Mouse (Mus musculus): ENCODE measurements at regions not wholly inside any gene's neighbourhood (a gene's known extent, or its start where the extent isn't known, plus 50 kb on each side); places are given as distances from the start of the nearest gene placed in this dataset.
A peak's percentile ranks its signal among the peaks of the same experiment; 100 is the strongest.
"Not testable (repeated sequence)": the region's sequence is repeated elsewhere in the genome, so short reads cannot be mapped to it uniquely, and the experiment has no call there.

DNA sequence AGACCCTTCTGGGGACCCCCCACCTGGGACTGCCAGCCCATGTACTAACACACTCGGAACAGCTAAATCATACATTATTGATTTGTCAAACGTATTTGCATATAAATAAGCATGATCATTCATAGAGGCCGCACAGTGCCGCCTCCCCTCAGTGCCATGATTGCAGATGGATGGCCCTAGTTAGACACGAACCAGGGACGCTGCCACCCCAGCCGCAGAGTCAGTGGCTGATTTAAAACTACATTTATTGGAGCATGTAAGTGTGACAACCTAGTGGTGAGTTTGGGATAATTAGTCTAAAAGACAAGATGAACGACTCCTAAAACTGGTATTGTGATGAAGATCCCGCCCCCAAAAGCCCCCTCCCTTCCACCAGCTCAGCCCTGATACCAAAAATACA is 138.3 kb upstream of the Top1 start:
- no peak for DNase-seq (ENCODE audit: low spot score in 2 of 2)

DNA sequence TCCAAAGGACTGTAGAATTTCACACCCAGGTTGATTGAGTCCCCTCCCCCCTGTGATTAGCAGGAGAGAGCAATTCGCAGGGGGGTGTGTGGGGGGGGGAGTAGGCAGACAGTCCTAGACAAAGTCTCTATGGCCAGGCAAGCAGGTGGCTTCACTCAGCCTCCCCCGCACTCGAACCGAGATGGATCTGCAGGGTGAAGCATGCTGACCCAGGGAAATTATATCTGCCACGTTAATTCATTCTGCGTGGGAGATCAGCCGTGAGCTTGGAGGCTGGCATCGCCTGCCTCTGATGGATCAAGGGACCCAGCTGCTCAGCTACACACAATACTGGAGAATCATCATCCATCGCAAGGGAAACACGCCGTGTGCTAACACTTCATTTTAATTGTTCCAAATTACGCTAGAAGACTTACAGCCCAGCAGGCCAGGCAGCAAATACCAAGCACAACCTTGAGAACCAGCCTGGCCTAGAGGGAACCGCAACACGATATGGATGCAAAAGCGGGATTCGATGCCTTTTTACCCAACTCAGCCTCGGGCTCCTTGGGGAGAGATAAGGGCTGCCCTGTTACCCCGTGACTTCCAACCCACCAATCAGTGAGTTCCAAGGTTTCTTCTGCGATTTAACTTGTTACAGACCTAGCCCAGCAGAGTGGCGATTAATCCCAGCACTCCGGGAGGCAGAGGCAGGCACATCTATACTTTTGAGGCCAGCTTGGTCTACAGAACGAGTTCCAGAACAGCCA is 137.7 kb upstream of the Top1 start:
- no peak for DNase-seq (ENCODE audit: low spot score in 2 of 2)

DNA sequence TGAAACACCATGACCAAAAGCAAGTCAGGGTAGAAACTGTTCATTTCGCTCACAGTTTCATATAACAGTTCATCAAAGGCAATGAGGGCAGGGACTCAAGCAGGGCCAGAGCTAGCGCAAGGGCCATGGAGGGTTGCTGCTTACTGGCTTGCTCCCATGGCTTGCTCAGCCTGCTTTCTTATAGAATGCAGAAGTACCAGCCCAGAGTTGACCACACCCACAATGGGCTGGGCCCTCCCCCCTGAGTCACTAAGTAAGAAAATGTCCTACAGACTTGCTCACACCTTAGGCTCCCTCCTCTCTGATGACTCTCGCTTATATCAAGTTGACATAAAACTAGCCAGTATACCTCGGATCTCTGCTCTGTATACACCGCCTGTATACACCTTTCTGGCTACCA is 135.5 kb upstream of the Top1 start:
- DNase-seq (ENCODE audit: low spot score in 2 of 2) = no peak

DNA sequence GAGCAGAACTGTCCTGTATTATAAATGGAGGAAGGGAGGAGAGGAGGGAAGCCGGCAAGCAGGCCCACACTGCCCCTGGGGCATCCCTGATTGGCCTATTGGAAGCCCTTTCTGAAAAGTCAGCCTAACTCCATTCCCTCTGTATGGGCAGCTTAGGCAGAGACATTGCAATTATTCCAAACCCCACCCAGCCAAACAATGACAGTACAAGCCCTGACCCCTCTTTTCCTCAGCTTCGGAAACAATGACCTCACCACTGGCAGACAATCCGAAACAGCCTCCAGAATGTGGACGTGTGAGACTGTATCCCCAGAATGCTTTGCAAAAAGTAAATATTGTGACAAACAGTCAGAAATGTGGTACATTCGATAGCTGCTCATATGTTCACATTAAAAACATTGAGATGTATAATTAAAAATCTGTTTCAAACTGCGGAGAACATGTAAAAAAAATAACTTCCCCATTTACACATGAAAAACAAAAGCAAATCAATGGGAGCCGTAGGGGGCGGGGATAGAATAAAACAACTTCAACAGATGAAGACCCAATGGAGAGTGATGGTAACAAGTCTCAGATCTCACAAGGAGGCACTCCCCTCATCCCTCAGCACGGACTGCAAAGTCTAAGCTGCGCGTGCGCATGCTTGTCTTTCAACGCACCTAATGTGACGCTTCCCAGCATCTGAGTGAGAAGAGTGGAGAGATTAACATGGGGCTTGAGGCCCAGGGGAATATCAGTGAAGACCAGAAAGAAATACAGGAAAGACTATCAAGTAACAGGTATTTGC is 134.9 kb upstream of the Top1 start:
- no peak for DNase-seq (ENCODE audit: low spot score in 2 of 2)

DNA sequence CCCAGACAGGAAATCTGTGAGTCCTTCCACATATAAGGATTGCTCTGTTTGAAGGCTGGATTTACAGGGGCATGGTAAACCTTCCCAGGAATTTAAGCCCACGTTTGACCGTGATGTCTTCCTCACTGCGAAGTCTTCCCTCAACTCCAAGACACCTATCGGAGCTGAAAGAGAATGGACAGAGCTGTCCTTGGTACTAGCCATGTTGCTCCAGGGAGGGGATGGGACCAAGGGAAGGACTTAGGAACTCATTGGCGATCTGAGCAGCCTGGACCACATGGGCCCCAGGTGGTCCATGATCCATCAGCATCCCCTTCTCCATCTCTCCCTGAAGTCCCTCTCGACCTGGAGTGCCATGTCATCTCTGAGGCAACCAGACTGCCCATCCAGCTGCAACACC is 130.1 kb upstream of the Top1 start:
- no peak for DNase-seq (ENCODE audit: low spot score in 2 of 2)

DNA sequence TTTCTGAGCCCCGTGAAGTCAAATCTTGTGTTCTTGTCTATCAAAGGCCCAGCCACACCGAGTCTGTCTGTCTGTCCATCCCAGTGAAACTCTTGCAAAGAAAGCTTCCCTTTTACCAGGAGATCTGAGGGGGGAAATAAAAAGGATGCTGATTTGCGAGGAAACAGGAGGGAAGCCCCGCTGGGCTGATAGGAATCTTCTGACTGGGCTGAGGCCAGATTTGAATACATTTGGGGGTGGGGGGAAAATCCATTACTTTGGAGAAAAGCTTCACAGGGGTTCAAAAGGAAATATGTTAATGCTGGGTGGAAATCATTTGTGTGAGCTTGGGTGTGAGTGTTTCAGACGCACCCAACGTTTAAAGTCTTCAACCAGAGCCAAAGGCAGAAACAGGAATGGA is 129.2 kb upstream of the Top1 start:
- DNase-seq (ENCODE audit: low spot score in 2 of 2) = no peak

DNA sequence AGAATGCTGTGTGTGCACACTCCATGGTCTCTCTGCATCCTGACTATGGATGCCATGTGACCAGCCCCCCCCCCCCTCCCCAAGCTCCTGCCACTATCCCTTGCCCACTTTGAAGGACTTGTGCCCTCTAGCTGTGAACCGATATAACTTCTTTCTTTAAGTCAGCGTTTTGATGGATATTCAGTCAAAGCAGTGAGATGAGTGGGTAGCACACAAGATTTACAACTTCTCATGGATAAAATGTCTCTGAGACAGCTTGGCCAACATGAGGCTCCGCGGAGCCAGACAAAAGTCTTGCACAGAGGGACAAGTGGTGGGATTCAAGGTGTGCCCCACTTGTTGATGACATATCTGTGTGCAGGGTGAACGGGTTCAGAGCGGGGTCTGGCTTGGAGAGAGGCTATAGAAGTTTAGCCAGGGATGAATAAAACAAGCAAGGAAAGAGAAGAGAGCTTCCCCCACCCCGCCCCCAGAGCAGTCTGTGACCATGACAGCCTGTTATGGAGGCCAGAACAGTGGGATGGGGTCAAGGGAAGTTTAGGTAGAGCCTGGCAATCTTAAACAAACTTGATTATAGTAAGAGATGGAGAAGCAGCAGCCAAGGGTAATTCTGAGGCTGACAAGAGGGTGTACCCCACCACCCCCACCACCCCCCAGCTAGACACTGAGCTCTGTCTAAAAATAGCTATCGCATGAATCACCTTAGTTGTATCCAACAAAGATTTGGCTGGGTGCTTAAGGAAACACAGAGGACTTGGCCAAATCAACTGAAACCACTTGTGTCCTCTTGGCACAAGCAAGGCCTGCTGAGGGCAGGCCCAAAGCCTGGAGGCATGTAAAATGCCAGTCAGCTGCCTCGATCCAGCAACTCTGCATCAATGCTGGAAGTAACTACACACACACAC is 120.1 kb upstream of the Top1 start:
- no peak for DNase-seq (ENCODE audit: low spot score in 2 of 2)

DNA sequence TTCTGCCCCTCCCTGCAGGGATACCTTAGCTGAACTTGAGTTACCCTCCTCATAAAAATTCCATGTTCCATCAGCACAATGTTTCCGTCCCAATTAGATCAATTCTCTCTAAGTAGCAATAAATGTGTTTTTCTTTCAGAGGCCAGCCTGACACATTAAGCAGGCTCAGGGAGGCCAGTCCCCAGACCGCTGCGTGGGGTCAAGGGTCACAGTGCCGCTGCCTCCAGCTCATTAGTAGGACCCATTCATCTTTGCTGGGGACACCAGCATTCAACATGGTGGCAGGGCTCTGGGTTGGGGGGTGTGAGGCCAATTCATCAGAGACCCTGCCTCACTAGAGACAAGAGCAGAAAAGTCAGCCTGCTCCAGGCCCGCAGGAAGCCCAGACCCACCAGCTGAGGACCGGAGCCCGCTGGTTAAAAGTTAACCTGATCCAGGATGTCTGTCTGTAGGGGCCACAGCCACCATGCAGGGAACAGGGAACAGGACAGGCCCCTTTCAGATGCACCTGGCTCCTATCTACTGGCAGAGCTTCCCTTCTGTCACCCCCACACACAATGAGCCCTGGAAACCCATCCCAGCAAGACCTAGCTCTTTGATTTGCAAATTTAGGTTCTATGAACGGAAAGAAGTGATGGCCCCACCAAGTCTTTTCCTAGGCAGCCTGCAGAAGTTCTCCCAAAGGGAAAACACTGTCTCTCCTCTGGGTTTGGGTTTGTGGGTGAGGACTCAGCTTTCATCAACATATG is 119.1 kb upstream of the Top1 start:
- DNase-seq (ENCODE audit: low spot score in 2 of 2) = no peak

DNA sequence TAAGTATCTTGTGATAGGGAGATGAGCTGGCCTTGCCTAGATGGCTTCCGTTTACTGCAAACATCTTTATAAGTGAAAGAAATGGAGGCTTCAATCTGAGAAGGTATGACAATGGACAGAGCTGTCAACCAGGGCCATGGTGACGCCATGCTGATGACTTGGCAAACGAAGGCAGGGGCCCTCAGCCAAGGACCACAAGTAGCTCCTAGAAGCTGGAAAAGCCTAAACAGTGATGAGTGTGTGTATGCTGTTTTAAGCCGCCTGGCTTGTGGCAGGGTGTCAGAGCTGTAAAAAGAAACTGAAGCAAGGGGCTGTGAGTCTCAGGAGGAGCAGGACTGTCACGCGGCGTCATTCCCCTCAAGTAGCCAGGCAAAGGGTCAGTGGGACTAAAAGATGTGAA is 116.4 kb upstream of the Top1 start:
- no peak for DNase-seq (ENCODE audit: low spot score in 2 of 2)

DNA sequence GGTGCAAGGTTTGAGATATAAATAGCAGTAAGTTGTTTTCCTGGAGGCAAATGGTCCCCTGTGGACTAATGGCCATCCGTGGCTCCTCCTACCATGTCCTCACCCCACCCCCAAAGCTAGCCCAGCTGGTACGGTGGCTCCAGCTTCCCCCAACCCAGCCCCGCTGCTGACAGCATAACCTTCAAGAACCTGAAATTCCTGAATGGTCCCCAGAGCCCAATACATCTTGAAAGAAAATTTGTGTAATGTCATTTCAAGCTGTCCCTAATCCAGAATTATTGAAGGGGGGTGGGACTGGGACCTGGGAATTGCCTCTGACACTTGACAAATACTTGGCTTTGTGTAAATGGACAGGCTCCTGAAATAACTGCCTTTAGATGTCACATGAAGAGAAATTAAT is 115.3 kb upstream of the Top1 start:
- no peak for DNase-seq (ENCODE audit: low spot score in 2 of 2)

DNA sequence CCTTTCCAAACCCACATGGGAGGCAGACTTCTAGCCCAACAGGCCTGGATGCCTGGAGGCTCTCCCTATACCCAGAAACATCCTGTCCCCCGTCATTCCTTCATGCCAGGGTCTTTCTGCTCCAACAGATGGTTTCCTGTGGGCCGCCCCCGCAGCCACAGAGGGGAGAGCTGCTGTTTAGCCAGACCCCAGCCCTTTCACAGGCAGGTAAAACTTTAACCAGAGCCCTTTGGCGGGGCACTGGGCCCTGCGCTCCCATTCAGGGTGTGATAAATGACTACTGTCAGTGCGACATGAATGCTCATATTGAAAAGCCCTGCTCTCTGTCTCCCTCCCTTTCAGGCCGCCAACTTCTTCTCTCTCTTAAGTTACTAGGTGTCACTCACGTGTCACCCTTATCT is 108.4 kb upstream of the Top1 start:
- DNase-seq (ENCODE audit: low spot score in 2 of 2) = no peak

DNA sequence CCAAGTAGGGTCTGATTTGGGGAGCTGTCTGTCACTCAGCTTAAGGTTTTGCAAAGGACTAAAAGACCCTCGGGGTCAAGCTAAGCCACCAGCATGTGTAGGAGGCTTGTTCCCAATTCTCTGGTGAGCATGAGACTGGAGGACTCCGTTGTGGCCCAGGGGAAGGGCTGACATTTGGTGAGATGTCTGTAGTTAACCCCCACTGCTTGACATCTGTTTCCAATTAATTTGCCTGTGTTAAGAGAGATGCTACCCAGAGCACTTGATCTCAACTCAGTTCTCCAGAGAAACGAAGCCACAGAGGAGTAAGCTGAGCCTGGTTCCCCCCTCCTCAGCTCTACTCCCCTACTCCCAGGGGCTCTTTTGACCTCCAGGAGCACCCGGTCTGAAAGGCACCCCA is 100.2 kb upstream of the Top1 start:
- no peak for DNase-seq (ENCODE audit: low spot score in 2 of 2)

DNA sequence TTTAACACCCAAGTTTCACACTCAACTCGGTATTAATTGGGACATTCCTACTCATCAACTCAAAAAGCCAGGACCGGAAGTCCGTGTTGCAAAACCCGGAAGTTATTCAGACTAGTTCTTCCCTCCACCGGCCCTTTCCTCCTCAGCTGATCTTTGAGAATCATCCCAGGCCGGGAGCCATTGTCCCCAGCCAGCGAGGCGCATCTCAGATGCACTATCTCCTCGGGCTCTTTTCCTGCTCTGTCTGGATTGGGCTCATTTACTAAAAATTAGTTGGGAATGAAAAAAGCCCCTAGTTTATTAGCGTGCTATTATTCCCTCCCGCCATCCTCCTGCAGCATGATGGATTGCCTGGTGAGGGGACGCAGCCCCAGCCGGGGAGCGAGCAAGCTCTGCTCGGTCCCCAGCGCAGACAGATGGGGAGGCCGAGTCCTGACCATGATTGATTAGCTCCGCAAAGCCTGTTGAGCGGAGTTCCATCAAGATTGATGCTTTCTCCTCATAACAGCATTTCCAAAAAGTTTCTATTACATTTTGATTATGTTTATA is 93.5 kb upstream of the Top1 start:
- DNase-seq (ENCODE audit: low spot score in 2 of 2) = no peak

DNA sequence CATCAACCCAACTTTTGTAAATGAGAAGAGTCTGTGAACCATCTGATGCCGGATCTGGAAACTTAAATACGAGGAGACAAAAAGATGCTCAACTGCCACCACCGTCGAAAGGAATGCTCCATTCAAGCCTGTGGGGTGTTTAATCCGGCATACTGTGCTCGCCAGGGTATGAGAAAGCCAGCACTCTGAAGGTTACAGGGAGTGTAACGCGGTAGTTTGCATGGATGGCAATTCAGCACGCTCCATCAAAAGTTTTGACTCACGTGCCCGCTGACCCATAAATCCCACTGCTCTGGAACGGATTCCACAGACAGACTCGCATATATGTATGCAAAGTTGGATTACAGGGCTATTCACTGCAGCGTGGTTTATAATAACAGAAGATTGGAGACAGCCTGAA is 84.0 kb upstream of the Top1 start:
- no peak for DNase-seq (ENCODE audit: low spot score in 2 of 2)

DNA sequence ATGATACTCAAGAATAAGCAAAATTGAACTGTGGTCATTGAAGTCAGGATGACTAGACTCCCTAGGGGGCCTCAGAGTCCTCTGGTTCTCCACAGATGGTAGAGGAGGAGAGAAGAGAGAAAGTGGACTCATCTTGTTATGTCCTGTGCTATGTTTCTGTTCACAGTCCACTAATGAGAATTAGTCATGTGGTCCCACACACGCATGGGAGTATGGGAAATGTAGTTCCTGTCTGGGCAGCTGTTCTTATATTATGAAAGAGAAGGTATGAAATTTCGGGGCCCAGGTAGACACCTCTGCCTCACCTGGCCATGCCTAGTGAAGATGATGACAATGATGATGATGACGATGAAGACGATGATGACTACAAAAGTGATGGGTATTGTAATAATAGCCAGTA is 77.9 kb upstream of the Top1 start:
- no peak for DNase-seq (ENCODE audit: low spot score in 2 of 2)

DNA sequence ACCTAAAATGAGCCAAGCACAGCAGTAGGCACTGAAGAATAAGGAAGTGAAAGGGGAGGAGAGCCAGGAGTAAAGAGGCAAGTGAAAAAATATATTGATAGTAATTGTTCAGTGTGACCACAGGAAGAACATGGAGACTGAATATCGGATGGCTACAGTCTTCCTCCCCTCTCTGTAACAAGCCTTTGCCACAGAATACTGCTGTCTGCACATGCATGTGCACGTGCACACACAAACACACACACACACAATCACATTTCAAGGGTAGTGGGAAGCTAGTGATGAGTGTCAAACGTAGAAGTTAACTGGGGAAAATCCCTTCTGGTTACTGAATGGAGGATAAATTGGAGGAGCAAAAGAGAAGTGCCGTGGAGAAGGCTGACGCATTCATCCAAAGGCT is 76.2 kb upstream of the Top1 start:
- DNase-seq (ENCODE audit: low spot score in 2 of 2) = no peak

DNA sequence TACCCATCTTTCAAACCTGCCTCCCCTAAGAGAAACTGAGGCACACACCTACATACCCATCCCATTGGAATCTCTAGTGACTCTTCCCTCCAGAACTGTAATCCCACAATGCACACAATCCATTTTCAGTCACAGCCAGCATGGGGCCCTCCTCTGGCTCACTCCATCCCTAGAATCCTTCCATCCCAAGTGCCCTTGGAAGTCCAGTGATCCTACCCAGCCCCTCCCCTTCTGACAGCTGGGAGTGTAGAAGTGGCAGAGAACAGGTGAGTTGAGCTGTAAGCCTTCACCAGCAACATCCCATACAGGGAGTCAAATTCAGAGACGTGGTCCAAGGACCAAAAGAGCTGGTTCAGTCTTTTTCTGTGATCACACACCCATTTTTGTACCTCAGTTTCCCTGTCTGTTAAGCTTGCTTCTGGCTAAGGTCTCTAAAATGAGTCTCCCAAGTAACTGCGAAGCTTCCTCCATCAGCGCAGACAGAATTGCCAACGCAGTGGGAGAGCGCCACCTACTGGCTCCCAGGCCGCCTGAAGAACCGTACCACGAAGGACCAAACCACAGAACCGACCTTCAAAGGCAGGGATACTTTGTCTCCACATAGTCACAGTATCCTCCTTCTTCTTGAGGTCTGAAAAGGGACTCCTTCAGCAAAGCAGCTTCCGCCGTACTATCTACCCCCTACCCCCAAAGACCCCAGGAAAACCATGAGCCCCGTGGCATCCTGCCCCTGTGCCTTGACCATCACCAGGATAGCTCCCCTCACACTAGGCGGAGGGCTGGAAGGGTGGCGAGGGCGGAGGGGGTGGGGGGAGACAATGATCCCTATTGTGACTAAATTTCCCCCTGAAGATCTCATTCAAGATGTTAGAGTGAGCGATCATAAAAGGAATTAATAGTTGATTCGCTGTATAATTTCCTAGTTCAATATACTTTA is 67.0 kb upstream of the Top1 start:
- DNase-seq (ENCODE audit: low spot score in 2 of 2) = peak; percentile 60 to 80

DNA sequence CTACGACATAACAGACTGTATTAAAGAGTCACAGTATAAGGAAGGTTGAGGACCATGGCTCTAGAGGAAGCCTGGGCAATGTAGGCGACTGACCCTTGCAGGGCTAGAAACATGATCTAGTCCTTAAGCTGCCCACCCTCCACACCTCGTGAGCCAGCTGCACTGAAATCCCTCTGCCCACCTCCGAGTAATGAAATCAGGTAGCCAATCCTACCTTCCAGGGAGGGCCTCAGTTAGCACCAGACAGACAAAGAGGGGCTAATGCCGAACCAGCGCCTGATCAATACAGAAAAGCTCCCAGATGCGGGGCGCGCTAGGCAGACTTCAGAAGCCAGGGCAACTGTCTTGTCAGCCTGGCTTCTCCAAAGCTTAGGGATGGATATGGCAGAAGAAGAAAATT is 65.4 kb upstream of the Top1 start:
- no peak for DNase-seq (ENCODE audit: low spot score in 2 of 2)

DNA sequence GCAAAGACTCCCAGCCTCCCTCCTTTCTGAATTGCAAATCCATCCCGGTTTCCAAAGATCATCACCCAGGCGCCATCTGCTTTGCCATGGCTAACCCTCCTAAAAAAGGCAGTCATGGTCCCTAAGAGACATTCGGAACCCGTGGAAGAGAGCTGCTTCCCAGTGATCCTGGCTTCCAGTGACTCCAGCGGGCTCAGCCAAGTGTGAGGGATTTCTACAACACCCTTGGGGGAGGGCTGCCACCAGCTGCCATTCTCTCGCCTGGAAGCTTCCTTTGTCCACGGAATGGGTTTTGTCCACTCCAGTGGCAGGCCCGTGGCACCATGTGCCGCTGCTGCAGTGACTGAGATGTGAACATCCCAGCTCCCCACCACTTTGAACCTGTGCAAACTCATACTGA is 64.7 kb upstream of the Top1 start:
- no peak for DNase-seq (ENCODE audit: low spot score in 2 of 2)

DNA sequence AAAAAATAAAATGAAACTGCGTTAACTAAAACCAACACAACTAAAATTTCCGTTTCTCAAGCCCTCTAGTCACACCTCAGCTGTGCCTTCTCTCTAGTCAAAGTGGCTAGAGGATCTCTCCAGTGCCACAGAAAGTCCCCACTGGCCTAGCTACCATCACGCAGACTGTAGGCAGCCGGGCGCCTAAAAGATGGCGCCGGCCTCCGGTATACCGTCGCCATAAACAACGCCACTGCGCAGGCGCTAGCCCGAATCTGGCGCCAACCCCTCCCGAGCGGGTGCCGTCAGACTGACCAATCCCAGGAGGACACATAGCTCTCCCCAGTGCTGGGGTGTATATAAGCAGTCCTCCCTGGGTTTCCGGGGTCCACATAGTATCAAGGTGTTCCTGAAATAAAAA is 62.7 kb upstream of the Top1 start:
- not testable (repeated sequence) for DNase-seq (ENCODE audit: low spot score in 2 of 2)

Measured in right cerebral cortex, postnatal 36 days (tissue).